Mouse (Mus musculus): ENCODE measurements around the gene Proser1. TPM values are rescaled to one million over a fixed set of nuclear protein-coding genes. Genes with fewer than 3 reads are reported as not detected.

Gene Proser1
- total RNA-seq (2022), result 10 to 100 TPM; 23.8 to 26.5 (median 24.1) TPM

GRCm38 (mm10) chr3:53463046-53463764 lies at the start of gene Proser1, which contains the start of gene Nhlrc3:
Proser1 (plus strand) TSS chr3:53463666.
Nhlrc3 (minus strand) TSS chr3:53463332.
- peak; percentile 94 to 96 for DNase-seq (ENCODE audit: low spot score in 2 of 2)

DNA sequence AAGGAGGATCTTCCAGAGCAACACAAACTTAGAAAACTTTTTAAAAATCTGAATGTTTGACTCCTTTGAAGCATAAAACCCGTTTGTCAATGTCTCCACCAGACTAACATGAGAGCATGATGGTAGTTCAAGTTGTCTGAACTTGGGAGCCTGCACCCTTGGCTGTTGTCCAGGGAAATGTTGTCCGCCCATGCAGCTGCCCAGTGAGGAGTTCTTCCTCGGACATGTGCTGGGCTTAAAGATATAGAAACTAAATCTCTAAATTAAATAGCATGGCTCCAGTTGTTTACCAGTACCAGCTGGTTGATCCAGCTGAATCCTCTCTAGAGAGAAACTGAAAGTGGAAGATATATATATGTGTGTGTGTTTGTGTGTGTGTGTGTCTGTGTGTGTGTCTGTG lies 49.5 kb upstream of the Proser1 start:
- no peak for DNase-seq (ENCODE audit: low spot score in 2 of 2)

- DNase-seq (ENCODE audit: low spot score in 2 of 2), result peak; percentile 40 to 57
Measured at GRCm38 (mm10) chr3:53416036-53416506, 47.4 kb upstream of the Proser1 start.

DNA sequence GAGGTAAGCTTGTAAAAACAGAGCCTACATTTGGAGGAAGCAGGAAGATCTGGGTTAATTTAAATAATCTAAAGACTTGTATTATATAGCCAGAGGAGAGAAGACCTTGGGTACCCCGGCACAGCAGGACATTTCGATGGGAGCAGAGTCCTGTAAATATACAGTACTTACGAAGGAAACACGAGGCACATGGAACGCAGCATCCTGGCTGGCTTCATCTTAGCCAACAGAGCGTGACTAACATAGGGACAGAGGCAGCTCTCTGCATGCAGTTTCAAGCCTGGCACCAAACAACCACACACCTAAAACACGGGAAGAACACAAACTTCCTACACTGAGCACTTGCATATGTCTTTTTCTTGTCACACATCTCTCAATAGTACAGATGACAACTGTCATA lies 45.8 kb upstream of the Proser1 start:
- DNase-seq (ENCODE audit: low spot score in 2 of 2), result no peak

GRCm38 (mm10) chr3:53421656-53422055 lies 41.8 kb upstream of the Proser1 start:
- no peak for DNase-seq (ENCODE audit: low spot score in 2 of 2)

- DNase-seq (ENCODE audit: low spot score in 2 of 2), result no peak
Measured at GRCm38 (mm10) chr3:53422691-53423090, 40.8 kb upstream of the Proser1 start.

GRCm38 (mm10) chr3:53423576-53423975 lies 39.9 kb upstream of the Proser1 start:
- DNase-seq (ENCODE audit: low spot score in 2 of 2), result no peak

DNA sequence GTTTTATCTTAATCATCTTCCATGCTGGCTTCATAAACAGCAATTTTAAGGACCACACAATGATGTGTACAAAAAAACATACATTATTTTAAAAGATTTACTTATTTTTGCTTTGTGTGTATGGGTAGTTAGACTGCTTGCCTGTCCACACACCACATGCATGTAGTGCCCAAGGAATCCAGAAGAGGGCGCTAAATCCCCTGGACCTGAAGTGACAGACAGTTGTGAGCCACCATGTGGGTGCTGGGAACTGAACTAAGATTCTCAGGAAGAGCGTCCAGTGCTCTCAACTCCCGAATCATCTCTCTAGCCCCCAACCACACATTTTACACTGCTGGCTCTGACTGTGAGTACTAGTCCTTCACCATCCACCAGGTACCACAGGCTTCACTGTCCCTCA lies 28.9 kb upstream of the Proser1 start:
- DNase-seq (ENCODE audit: low spot score in 2 of 2), result no peak

GRCm38 (mm10) chr3:53436550-53436949 lies 26.9 kb upstream of the Proser1 start:
- DNase-seq (ENCODE audit: low spot score in 2 of 2), result no peak

DNA sequence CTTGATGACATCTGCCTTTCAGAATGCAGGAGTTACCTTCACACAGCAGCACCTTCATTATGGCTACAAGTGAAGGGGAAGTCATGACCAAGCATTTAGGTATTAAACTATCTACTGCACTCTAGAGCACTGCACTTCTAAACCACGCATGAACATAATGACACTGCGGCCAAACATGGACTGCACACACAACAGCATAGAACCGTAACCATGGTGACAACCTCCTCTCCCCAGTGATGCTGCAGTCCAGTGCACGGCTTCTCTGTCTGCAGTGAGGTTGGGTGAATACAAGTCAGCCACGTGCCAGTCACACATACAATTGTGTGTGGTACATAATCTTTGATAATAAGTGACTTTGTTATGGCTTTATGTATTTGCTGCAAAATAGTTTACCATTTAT lies 17.9 kb upstream of the Proser1 start:
- DNase-seq (ENCODE audit: low spot score in 2 of 2), result no peak

GRCm38 (mm10) chr3:53446801-53447200 lies 16.7 kb upstream of the Proser1 start:
- no peak for DNase-seq (ENCODE audit: low spot score in 2 of 2)

- DNase-seq (ENCODE audit: low spot score in 2 of 2), result peak; percentile 12 to 40
Measured at GRCm38 (mm10) chr3:53448208-53448607, 15.3 kb upstream of the Proser1 start.

DNA sequence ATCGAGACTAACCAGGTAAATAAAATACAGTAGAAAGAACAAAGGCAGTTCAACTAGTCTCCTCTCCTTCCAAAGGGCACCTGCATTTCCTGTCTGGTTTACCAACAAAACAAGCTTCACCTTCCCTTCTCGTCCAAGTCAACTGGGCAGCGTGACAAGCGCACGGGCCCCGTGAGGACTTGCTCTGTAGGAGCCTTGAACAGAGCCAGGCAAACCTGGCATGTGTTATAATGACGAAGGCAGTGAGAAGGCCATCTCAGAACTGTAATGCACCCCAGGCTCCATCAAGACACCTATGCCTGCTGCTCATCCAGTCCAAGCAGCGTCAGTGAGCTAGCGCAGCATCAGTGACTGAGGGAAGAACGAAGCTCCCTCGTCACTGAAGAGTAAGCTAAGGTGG lies 12.8 kb upstream of the Proser1 start:
- no peak for DNase-seq (ENCODE audit: low spot score in 2 of 2)

DNA sequence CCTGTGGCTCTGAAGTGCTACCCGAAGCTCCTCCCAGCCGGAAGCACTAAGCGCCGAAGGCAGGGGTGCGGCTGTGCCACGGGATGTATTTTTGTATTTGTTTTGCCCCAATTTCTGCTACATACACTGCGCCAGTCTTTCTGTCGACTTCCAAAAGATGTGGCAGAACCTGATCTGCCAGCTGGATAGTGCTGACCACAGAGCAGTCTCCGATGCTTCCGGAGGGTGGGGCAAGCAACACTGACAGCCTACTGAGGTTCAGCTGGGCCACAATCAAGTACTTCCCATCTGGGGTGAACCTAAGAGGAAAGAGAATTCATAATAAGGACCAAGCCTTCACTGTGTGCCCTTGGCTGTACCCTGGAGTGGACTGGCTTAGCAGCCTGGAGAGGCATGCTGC lies 11.1 kb upstream of the Proser1 start:
- no peak for DNase-seq (ENCODE audit: low spot score in 2 of 2)

DNA sequence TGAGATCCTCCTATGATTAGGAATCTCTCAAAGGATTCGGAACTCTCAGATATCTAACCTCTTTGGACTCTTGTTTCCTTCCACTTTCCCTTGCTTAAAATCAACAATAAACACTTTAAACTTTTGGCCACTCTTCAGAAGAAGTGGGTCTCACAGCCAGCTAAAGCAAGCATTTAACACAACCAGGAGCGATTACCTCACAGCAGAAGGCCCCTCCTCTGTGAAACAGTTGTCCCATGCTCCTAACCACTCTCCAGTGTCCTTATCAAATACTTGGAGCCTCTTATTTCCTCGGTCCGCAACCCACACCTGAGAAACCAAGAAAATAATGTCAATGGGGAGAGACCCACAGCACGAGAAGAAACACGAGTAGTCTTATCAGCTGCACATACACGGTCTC lies 10.1 kb upstream of the Proser1 start:
- DNase-seq (ENCODE audit: low spot score in 2 of 2), result no peak

- DNase-seq (ENCODE audit: low spot score in 2 of 2), result no peak
Measured at GRCm38 (mm10) chr3:53454005-53454404, 9.5 kb upstream of the Proser1 start.

DNA sequence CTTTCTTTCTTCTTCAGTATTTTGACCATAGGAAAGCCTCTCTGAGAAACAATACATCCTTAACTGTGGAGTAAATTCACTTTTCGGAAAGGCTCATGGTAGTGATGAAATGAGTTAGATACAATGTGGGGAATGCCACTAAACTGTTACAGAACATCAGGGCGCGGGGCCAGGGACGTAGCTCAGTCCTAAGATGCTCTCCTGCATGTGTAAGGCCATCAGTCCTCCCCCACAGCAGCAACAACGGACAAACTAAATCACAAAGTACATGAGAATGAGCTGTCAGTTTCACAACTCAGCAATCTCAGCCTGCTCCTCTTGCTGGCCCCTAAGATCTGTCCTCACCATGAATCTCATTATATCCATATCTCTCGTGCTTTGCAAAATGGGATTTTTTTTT lies 8.9 kb upstream of the Proser1 start:
- no peak for DNase-seq (ENCODE audit: low spot score in 2 of 2)

- DNase-seq (ENCODE audit: low spot score in 2 of 2), result no peak
Measured at GRCm38 (mm10) chr3:53454984-53455383, 8.5 kb upstream of the Proser1 start.

- no peak for DNase-seq (ENCODE audit: low spot score in 2 of 2)
Measured at GRCm38 (mm10) chr3:53457750-53458149, 5.7 kb upstream of the Proser1 start.

- DNase-seq (ENCODE audit: low spot score in 2 of 2), result no peak
Measured at GRCm38 (mm10) chr3:53460106-53460505, 3.4 kb upstream of the Proser1 start.

DNA sequence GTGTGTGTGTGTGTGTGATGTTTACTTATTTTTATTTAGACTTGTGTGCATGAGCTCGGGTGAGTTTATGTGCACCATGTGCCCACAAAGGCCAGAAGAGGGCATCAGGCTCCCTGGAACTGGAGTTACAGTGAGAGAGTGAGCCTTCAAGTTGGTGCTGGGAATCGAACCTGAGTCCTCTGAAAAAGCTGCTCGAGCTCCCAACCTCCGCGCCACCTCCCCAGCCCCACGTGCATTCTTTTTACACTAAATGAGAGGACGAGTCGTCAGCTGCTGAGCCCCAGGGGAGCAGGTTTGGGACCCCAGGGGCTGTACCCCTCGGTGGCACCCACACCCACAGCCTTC lies 793 bp upstream of the Proser1 start:
- peak in 1 of 2 experiments; percentile 18 for DNase-seq (ENCODE audit: low spot score in 2 of 2)

- no peak for DNase-seq (ENCODE audit: low spot score in 2 of 2)
Measured at GRCm38 (mm10) chr3:53463765-53464114, 274 bp downstream of the Proser1 start.

DNA sequence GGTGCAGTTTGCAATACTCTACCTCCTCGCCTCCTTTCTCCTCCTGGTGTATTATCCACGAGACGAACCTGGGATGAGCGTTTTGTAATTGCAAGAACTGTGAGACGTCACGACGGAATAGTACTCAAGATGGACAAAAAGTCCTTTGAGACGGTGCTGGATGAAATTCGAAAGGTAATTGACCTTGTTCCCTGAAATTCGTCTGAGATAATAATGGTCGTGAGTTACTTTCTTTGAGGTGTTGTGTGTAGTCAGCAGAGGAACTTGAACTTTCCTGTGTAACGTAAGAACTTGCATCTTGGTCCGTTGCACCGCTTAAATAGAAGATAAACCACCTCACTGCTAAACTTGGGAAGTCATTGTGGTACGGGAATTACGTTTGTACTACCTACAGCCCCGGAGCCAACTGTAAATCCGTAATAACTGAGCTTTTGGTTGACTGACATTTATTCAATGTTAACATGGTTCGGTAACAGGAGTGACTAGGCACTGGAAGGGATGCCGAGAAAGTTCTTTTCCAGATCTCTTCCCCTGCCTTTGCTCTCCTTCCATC lies 756 bp downstream of the Proser1 start:
- no peak for DNase-seq (ENCODE audit: low spot score in 2 of 2)
